Mouse (Mus musculus) heart, postnatal 0 days (tissue): ENCODE data around the gene Sgtb. TPM values are rescaled to one million over a fixed set of nuclear protein-coding genes. Genes with fewer than 3 reads are reported as not detected.
A peak's percentile ranks its signal among the peaks of the same experiment; 100 is the strongest.

Source experiments
- ATAC-seq: fragments of 200-750 bp; cut with Nextera tagmentation; 2 replicates; pipeline ENCODE4 v1.8.0; 2017; ENCODE audit warnings: low read depth, moderate number of reproducible peaks, moderate library complexity; ENCODE audit not compliant: insufficient read depth
- DNase-seq: peaks from one replicate; pipeline ENCODE4 v3.0.0-alpha.2; 2016; ENCODE audit warnings: low spot score
- H3K27ac ChIP-seq: fragments of 300-500 bp; sonication (generic); 2 replicates; pipeline ENCODE4 v1.5.1; 2014; ENCODE audit warnings: low read depth, mild to moderate bottlenecking
- H3K27me3 ChIP-seq: fragments of 300-500 bp; sonication (generic); 2 replicates; pipeline ENCODE4 v1.6.1; 2014; ENCODE audit warnings: low read length, mixed read lengths; ENCODE audit not compliant: control insufficient read depth, insufficient read depth
- H3K36me3 ChIP-seq: fragments of 300-500 bp; sonication (generic); replicated peaks from 2 replicates; pipeline ENCODE4 v1.6.1; 2014; ENCODE audit warnings: low read length, mixed read lengths; ENCODE audit not compliant: control insufficient read depth, insufficient read depth
- H3K4me1 ChIP-seq: fragments of 300-500 bp; sonication (generic); 2 replicates; pipeline ENCODE4 v1.6.1; 2014; ENCODE audit warnings: antibody characterized with exemption; ENCODE audit not compliant: control insufficient read depth, insufficient read depth
- H3K4me2 ChIP-seq: fragments of 300-500 bp; sonication (generic); 2 replicates; pipeline ENCODE4 v1.6.1; 2014; ENCODE audit warnings: low read depth, mild to moderate bottlenecking, low read length, moderate library complexity
- H3K4me3 ChIP-seq: fragments of 300-500 bp; sonication (generic); 2 replicates; pipeline ENCODE4 v1.5.1; 2014; ENCODE audit warnings: low read depth, low read length
- H3K9ac ChIP-seq: fragments of 300-500 bp; sonication (generic); replicated peaks from 2 replicates; pipeline ENCODE4 v1.6.1; 2014; ENCODE audit warnings: low read depth, low read length, mixed read lengths
- H3K9me3 ChIP-seq: fragments of 300-500 bp; sonication (generic); replicated peaks from 2 replicates; pipeline ENCODE4 v1.6.1; 2016; ENCODE audit warnings: low read length; ENCODE audit not compliant: control insufficient read depth
- CTCF ChIP-seq: IDR thresholded peaks from 2 replicates; pipeline ENCODE4 v1.5.1; 2016; ENCODE audit warnings: antibody characterized with exemption, control low read depth, low read depth
- EP300 ChIP-seq: IDR thresholded peaks from 2 replicates; pipeline ENCODE4 v1.6.1; 2016; ENCODE audit warnings: antibody characterized with exemption, low read depth
- WGBS: fragments of 180-500 bp; shearing (Covaris S2); extraction: QIAGEN DNeasy Blood & Tissue Kit; methylation state at CpG from one replicate; pipeline ENCODE4 v1.1.7; 2014; 5-methylcytosine and 5-hydroxymethylcytosine counted together
- polyA plus RNA-seq: library from polyadenylated mRNA; unstranded; fragments of >200 nt; fragmentation: Nextera tagmentation; extraction: Ambion mirVana; gene quantifications from 2 replicates; pipeline ENCODE4 v1.2.1, GENCODE M21; 2015
- total RNA-seq: library from RNA; depleted of rRNA; stranded (reverse); fragments of >200 nt; gene quantifications from 2 replicates; pipeline ENCODE4 v1.2.3, GENCODE M21; 2014; ENCODE audit warnings: low replicate concordance; rRNA removed

Sgtb gene
- 1.1 and 1.6 TPM in 2 replicates for total RNA-seq
- 1.1 TPM in 2 replicates for polyA plus RNA-seq

- Histone ChIP-seq H3K4me3 (peak within 1 kb of the TSS; percentile 80), H3K4me2 (peak within 1 kb of the TSS; percentile 99), H3K27me3 (no peaks in the 10 kb centered on the region), H3K9me3 (peaks cover 4% of the 10 kb centered on the region; the same call in 1 of the 2 replicates), H3K9ac (peak within 1 kb of the TSS; percentile 74), H3K4me1 (no peaks in the 10 kb centered on the region; the same call in 1 of the 2 replicates), H3K27ac (peak within 1 kb of the TSS; percentile 80), H3K36me3 (no peaks in the 10 kb centered on the region)
- DNase-seq (peak; percentile 84), ATAC-seq (peak; percentile 97)
- TF ChIP-seq EP300 (no peak), CTCF (no peak)
- WGBS, result 0% methylated on average over 19 of the region's 44 CpGs
Measured at GRCm38 (mm10) chr13:104109288-104109815, at the start of gene Sgtb, which contains the start of gene Nln. Sgtb (plus strand) TSS chr13:104109741. Nln (minus strand) TSS chr13:104109614.

- WGBS, result 64% methylated on average over 1 of the region's 1 CpGs
- Histone ChIP-seq H3K36me3 (0 out of 2 replicates have a peak, but pooled peaks cover 10% of the 10 kb centered on the region), H3K27ac (no peak overlapping the region), H3K4me3 (no peak overlapping the region), H3K9ac (no peak overlapping the region), H3K4me1 (peaks cover 5% of the 10 kb centered on the region; the same call in 1 of the 2 replicates), H3K27me3 (no peaks in the 10 kb centered on the region), H3K4me2 (no peak overlapping the region), H3K9me3 (no peaks in the 10 kb centered on the region)
- no peak for TF ChIP-seq EP300
- TF ChIP-seq CTCF, result no peak
- ATAC-seq (no peak), DNase-seq (no peak)
Measured at GRCm38 (mm10) chr13:104060231-104060630, 49.3 kb upstream of the Sgtb start.

GRCm38 (mm10) chr13:104061975-104062750 lies 47.4 kb upstream of the Sgtb start:
- TF ChIP-seq CTCF (no peak), EP300 (no peak)
- 64% methylated on average over 2 of the region's 2 CpGs for WGBS
- Histone ChIP-seq H3K9ac (no peak overlapping the region), H3K9me3 (no peaks in the 10 kb centered on the region), H3K36me3 (0 out of 2 replicates have a peak, but pooled peaks cover 6% of the 10 kb centered on the region), H3K4me1 (peaks cover 5% of the 10 kb centered on the region; the same call in 1 of the 2 replicates), H3K4me2 (no peak overlapping the region), H3K4me3 (no peak overlapping the region), H3K27ac (no peak overlapping the region), H3K27me3 (no peaks in the 10 kb centered on the region)
- no peak for DNase-seq
- no peak for ATAC-seq

- WGBS, result 75% methylated on average over 9 of the region's 9 CpGs
- Histone ChIP-seq H3K4me1 (peaks cover 5% of the 10 kb centered on the region; the same call in 1 of the 2 replicates), H3K27ac (no peak overlapping the region), H3K36me3 (peaks cover 9% of the 10 kb centered on the region; the same call in 1 of the 2 replicates), H3K9ac (no peak overlapping the region), H3K9me3 (no peaks in the 10 kb centered on the region), H3K4me2 (no peak overlapping the region), H3K4me3 (no peak overlapping the region), H3K27me3 (no peaks in the 10 kb centered on the region)
- ATAC-seq (no peak), DNase-seq (no peak)
- TF ChIP-seq EP300, result no peak
- no peak for TF ChIP-seq CTCF
Measured at GRCm38 (mm10) chr13:104063061-104063460, 46.5 kb upstream of the Sgtb start.

- DNase-seq, result no peak
- H3K4me3 ChIP-seq, result no peak overlapping the region
- 63% methylated on average over 2 of the region's 2 CpGs for WGBS
- no peak overlapping the region for H3K4me2 ChIP-seq
- H3K27me3 ChIP-seq, result no peaks in the 10 kb centered on the region
- TF ChIP-seq CTCF, result no peak
- no peak for TF ChIP-seq EP300
- H3K9me3 ChIP-seq, result no peaks in the 10 kb centered on the region
- peaks cover 16% of the 10 kb centered on the region; the same call in 1 of the 2 replicates for H3K36me3 ChIP-seq
- ATAC-seq, result no peak
- no peaks in the 10 kb centered on the region for H3K4me1 ChIP-seq
- H3K9ac ChIP-seq, result no peak overlapping the region
- H3K27ac ChIP-seq, result no peak overlapping the region
Measured at GRCm38 (mm10) chr13:104065649-104066347, 43.7 kb upstream of the Sgtb start.
